Mouse (Mus musculus) G1E-ER4 (cell line): ENCODE data around the gene Cmc4. TPM values are rescaled to one million over a fixed set of nuclear protein-coding genes. Genes with fewer than 3 reads are reported as not detected.

Experiments used
- GATA1 ChIP-seq: IDR thresholded peaks from one replicate; pipeline ENCODE4 v1.8.0; 2012; ENCODE audit warnings: low read length, inconsistent platforms
- polyA plus RNA-seq: library from polyadenylated mRNA; stranded (reverse); fragments of >175 nt; gene quantifications from 2 replicates; pipeline ENCODE4 v1.2.3, GENCODE M21; 2012

Gene Cmc4
- 3.0 and 3.9 TPM in 2 replicates for polyA plus RNA-seq

DNA sequence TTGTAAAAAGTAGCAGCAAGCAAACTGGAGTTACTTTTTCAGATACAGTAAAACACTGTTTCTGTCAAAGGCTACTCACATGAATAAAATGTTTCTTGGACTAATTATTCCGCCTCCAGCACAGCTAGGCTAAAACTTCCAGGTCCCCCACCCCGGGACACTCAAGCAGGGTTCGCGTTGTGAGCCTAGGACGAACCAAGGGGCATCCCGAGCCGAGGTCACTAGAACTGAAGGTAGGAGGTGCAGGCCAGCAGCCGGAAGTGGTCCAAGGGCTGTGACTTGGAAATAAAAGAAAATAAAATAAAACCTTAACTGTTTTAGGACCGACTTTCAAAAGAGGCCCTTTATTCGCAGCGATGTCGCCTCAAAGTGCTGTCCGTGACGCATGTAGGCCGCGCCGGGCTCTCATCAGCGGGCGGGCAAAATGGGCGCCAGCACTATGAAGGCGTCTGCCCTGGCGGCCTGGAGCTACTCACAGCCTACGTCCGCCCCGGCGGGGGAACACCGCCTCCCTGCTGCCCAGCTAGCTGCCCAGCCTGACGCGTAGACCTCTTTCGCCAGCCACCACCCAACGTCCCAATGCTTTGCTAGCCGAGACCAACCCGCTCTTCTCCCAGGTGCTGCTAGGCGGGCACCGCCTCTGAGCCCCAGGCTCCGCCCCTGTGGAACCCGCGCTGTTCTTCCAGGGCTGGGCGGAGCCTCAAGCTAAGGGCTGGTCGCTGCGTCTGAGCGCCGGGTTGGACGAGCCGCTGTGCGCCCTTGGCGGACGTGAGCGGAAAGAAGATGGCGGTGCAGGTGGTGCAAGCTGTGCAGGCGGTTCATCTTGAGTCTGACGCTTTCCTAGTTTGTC lies at the start of gene Cmc4, which contains the start of the genes Mtcp1 and Brcc3:
Gene Cmc4, minus strand, starts transcription at position 649 of the 850 bp plus-strand sequence.
Gene Mtcp1, minus strand, starts transcription at position 653 of the 850 bp plus-strand sequence.
Gene Brcc3, plus strand, starts transcription at position 693 of the 850 bp plus-strand sequence.
- no peak for TF ChIP-seq GATA1

GRCm38 (mm10) chrX:75454597-75454996 lies 38.2 kb upstream of the Cmc4 start:
- no peak for TF ChIP-seq GATA1

- TF ChIP-seq GATA1 = no peak
Observed at GRCm38 (mm10) chrX:75409711-75410110, 6.7 kb downstream of the Cmc4 start.

GRCm38 (mm10) chrX:75403350-75403749 lies 13.0 kb downstream of the Cmc4 start:
- no peak for TF ChIP-seq GATA1

DNA sequence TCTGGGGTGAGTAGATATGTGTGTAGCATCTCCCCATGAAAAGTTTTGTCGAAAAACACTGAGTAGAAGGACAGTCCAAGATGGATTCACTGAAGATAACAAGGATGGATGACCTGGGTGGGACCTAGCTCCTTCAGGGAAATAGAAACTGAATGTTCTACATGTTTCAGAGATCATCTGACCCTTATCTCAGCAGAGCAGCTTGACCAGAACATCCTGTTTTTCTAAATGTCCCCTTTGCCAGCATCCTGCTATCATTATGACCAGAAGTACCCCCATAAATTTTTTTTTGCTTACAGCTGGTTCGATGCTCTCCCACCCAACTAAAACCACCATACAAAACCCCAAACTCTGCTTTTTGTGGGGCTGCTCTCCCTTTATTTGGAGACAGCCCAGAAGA lies 13.7 kb downstream of the Cmc4 start:
- no peak for TF ChIP-seq GATA1

DNA sequence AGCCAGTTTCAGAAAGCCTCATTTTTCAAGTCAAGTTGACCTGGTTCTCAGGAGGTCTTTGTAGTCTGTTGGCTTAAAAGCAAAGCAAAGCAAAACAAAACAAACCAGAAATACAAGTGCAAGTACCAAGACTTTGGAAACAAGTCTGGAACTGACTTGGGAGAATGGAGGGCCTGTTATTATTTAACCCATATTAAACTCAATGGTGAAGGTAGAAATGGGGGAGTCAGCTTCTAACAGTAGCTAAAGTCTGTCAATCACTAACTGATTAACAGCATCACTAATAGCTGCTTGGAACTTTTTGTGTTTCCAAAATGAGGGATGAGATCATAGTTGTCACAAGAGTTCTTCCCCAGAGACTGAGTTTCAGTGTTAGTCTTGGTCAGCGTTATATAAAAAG lies 16.9 kb downstream of the Cmc4 start:
- no peak for TF ChIP-seq GATA1

GRCm38 (mm10) chrX:75382195-75382771 lies 34.1 kb downstream of the Cmc4 start, which contains the start of the genes Fundc2 and F8:
Gene Fundc2, plus strand, starts transcription at chrX:75382399.
Gene F8, minus strand, starts transcription at chrX:75382615.
- no peak for TF ChIP-seq GATA1

GRCm38 (mm10) chrX:75381699-75382098 lies 34.7 kb downstream of the Cmc4 start:
- TF ChIP-seq GATA1 = no peak

DNA sequence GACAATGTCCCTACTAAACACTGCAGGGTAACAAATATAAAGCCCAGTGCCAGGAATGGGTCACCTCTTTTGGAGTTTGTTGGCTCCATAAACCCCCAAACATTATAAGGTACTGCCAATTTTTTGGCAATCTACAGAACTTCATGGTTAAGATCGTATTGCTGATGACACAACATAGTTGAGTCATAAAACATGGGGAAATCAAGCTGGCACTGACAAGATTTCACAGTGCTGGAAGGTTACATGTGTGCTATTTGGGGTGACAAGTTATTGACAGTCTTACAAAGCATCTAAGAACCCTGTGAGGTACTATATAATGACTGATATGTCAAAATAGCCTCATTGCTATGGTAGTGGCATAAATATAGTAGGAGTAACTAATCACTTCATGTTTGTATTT lies 35.2 kb downstream of the Cmc4 start:
- TF ChIP-seq GATA1 = no peak

- peak; percentile 53 for TF ChIP-seq GATA1
Observed at GRCm38 (mm10) chrX:75376815-75377214, 39.6 kb downstream of the Cmc4 start.

DNA sequence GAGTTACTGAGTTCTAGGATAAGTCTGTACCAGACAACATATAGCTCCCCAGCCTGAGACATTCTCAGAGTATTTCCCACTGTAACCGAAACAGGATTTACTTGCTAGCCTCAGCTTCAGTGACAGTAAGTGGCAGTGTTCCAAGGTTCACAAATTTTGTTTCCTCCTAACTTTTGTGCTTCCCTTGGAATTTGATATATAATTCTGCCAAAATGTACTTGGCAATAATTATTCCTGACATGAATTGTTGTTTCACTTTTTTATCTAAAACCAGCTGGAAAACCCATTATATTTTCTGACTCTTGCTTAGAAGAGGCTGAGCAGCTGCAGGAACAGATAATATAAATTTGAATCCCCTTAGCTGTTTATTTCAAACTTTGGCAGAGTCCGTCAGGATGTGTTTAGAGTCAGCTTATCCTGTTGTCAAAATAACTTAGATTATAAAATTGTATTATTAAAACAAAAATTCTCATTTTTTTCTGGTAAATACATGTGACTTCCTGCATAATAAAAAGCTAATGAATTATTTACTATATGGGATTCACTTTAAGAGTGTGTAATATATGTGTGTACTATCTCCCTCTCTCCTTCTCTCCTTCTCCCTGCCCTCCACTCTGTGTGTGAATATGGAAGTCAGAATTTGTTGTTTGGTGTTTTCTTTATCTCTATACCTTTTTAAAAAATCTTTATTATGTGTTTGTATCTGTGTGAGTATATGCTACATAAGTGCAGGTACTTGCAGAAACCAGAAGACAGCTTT lies 43.5 kb downstream of the Cmc4 start:
- TF ChIP-seq GATA1 = no peak

DNA sequence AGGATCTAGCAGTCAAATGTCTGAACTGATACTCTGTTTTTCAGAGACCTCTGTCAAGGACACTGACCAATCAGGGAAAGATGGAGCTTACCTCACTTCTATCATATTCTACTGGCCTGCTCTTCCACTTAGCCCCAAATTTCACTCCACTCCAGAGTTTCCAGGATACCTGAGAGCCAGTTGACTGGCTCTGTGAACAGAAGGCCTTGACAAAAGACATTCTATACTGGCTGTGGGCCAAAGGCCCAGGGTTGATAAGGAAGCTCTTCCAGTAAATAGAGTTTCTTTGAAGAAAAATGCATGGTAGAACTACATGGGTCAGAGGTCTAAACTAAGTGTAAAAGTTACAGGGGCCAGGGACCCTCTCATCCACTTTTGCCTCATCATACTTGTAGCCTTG lies 46.2 kb downstream of the Cmc4 start:
- TF ChIP-seq GATA1 = no peak

Other genes starting within 250 kb of the Cmc4 start
- gene Fundc2, start 34.2 kb downstream of the Cmc4 start, polyA plus RNA-seq = 1.2 and 2.7 TPM in 2 replicates
- gene F8, start 34.0 kb downstream of the Cmc4 start, polyA plus RNA-seq = 0.01 and 0.03 TPM in 2 replicates
- 0.62 and 0.77 TPM in 2 replicates for gene Mtcp1, start within 50 bp of the Cmc4 start, polyA plus RNA-seq
- 0.43 and 0.58 TPM in 2 replicates for gene Brcc3, start within 50 bp of the Cmc4 start, polyA plus RNA-seq
- gene Vbp1, start 97.7 kb upstream of the Cmc4 start, polyA plus RNA-seq = 3.0 and 3.7 TPM in 2 replicates
- not detected in 2 replicates for gene Rab39b, start 161.6 kb upstream of the Cmc4 start, polyA plus RNA-seq